Mouse (Mus musculus): ENCODE data around the gene Klhdc1.

- no peak for TF ChIP-seq CTCF (IDR thresholded peaks at IDR 0.05; ENCODE audit: low read depth)
- TF ChIP-seq EP300 (IDR thresholded peaks at IDR 0.05; ENCODE audit: low read depth) = no peak
These were observed 91.2 kb downstream of the Klhdc1 start for GRCm38 (mm10) chr12:69332147-69332546.

Measured in heart, postnatal 0 days (tissue).